In the genomic region with DNA sequence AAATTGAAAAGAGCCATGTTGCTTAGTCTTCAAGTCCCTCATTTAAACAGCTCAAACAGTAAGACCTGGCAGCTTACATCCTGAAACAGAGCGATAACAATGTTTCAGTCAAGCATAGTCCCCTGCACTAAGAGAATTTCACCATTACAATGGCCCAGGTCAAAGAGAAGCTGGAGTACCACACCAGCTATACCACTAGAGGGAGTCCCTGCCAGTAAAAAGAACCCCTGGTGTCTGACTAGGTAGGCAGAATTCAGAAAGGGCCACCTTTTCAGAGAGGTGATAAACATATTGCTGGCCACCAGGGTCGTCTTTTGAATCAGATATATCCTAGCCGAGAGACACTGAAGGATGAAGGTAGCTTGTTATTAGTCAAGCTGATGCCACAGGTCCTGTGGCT, we compare ENCODE assay signal across 9 mouse cellular contexts. TPM values are rescaled to one million over a fixed set of nuclear protein-coding genes. Genes with fewer than 3 reads are reported as not detected.
DNase-seq lines count a peak whose midpoint lies in the region; ATAC-seq and TF ChIP-seq lines count a peak whose summit lies in the region.
"Had no signal": no experiment of that assay in that cellular context is flagged by ENCODE, and none has a peak within 500 bp of the region (broad histone marks: within the 10 kb centered on the region; RNA-seq: fewer than 3 reads in every experiment).

No protein-coding gene starts in this region.

- no peak for DNase-seq in cerebellum, adult 8-10 months
- peak; percentile 38 to 39 for DNase-seq in spleen, adult 2 months (ENCODE audit: low read depth in 1 of 2, low spot score in 2 of 2)
- no peak for DNase-seq in spleen, adult 12 weeks (ENCODE audit: low spot score)
- peak; percentile 68 for DNase-seq in embryonic facial prominence, embryonic 11.5 days (ENCODE audit: low spot score)
- peak; percentile 62 for DNase-seq in kidney, adult 9 months
- DNase-seq in thymus, postnatal 36 days = peak; percentile 27 to 35

- no peak overlapping the region for H3K4me2 ChIP-seq in embryonic facial prominence, embryonic 11.5 days (ENCODE audit: low read depth, low read length)
- H3K4me2 ChIP-seq: heart, embryonic 13.5 days had no signal

- no peak overlapping the region for H3K4me3 ChIP-seq in spleen, adult 2 months (ENCODE audit: extremely low read depth, insufficient read depth, insufficient read length)
- H3K4me3 ChIP-seq in embryonic facial prominence, embryonic 11.5 days (ENCODE audit: low read depth, low read length) = no peak overlapping the region
- H3K4me3 ChIP-seq: heart, embryonic 13.5 days had no signal

- no peaks in the 10 kb centered on the region for H3K4me1 ChIP-seq in spleen, adult 2 months (ENCODE audit: control insufficient read depth, insufficient read depth, insufficient read length)
- H3K4me1 ChIP-seq in embryonic facial prominence, embryonic 11.5 days (ENCODE audit: control insufficient read depth, insufficient read depth, low read length) = no peaks in the 10 kb centered on the region
- H3K4me1 ChIP-seq: heart, embryonic 13.5 days had no signal

- H3K9ac ChIP-seq in embryonic facial prominence, embryonic 11.5 days (replicated peaks; ENCODE audit: low read length) = no peak overlapping the region
- H3K9ac ChIP-seq: heart, embryonic 13.5 days had no signal

- no peak for TF ChIP-seq POLR2A in spleen, adult 2 months (IDR thresholded peaks at IDR 0.05; ENCODE audit: low read depth, low read length)

- H3K27ac ChIP-seq in spleen, adult 2 months (ENCODE audit: insufficient read depth, low read length) = no peak overlapping the region
- no peak overlapping the region for H3K27ac ChIP-seq in embryonic facial prominence, embryonic 11.5 days (replicated peaks; ENCODE audit: low read depth, low read length)
- H3K27ac ChIP-seq: heart, embryonic 13.5 days had no signal

- peaks cover 29% of the 10 kb centered on the region for H3K36me3 ChIP-seq in spleen, adult 2 months (ENCODE audit: control insufficient read depth, insufficient read depth, low read length)
- H3K36me3 ChIP-seq in embryonic facial prominence, embryonic 11.5 days (replicated peaks; ENCODE audit: control insufficient read depth, insufficient read depth, low read depth, low read length) = peaks cover 8% of the 10 kb centered on the region; the same call in 1 of the 2 replicates

- H3K9me3 ChIP-seq in embryonic facial prominence, embryonic 11.5 days (replicated peaks; ENCODE audit: control insufficient read depth, low read length) = no peaks in the 10 kb centered on the region
- H3K9me3 ChIP-seq: heart, embryonic 13.5 days had no signal

- WGBS in spleen, adult 2 months = 55% methylated on average over 3 of the region's 3 CpGs
- 56% methylated on average over 3 of the region's 3 CpGs for WGBS in embryonic facial prominence, embryonic 11.5 days

- no peaks in the 10 kb centered on the region for H3K27me3 ChIP-seq in spleen, adult 2 months (ENCODE audit: control insufficient read depth, insufficient read depth, low read length)
- H3K27me3 ChIP-seq in embryonic facial prominence, embryonic 11.5 days (ENCODE audit: control insufficient read depth, insufficient read depth, low read length) = no peaks in the 10 kb centered on the region
- H3K27me3 ChIP-seq: heart, embryonic 13.5 days had no signal

- ATAC-seq in cerebellum, adult (ENCODE audit: insufficient number of reproducible peaks, low FRiP score, low TSS enrichment) = peak; percentile 52; the same call in 1 of the 2 replicates
- ATAC-seq in embryonic facial prominence, embryonic 11.5 days (replicated peaks; ENCODE audit: insufficient number of reproducible peaks, low FRiP score, low TSS enrichment, low read depth) = no peak
- ATAC-seq in megakaryocyte, adult 5-6 weeks (ENCODE audit: poor library complexity, severe bottlenecking) = peak; percentile 98

- peak; percentile 38; the same call in 1 of the 2 replicates for TF ChIP-seq CTCF in spleen, adult 2 months (IDR thresholded peaks at IDR 0.05; ENCODE audit: extremely low read depth, insufficient read depth, insufficient read length, insufficient replicate concordance)

RNA-seq across cellular contexts. Expression of a gene that starts 9.0 kb away (rescaled TPM):
- polyA plus RNA-seq in spleen, adult 2 months (2012; rRNA removed) = 49.8 and 69.0 TPM in 2 replicates
- polyA plus RNA-seq in embryonic facial prominence, embryonic 11.5 days (2014; fragmentation: Nextera tagmentation; extraction: Ambion mirVana) = 228 and 235 TPM in 2 replicates
- 141 and 145 TPM in 2 replicates for total RNA-seq in megakaryocyte, adult 5-6 weeks (2015)
- total RNA-seq in megakaryocyte, adult 5-6 weeks (2017) = 165 and 179 TPM in 2 replicates

RNA-seq across cellular contexts. Expression of a gene that starts 9.1 kb away (rescaled TPM):
- 0.97 and 1.2 TPM in 2 replicates for polyA plus RNA-seq in spleen, adult 2 months (2012; rRNA removed)
- polyA plus RNA-seq in embryonic facial prominence, embryonic 11.5 days (2014; fragmentation: Nextera tagmentation; extraction: Ambion mirVana) = 69.0 and 73.7 TPM in 2 replicates
- 18.8 and 26.5 TPM in 2 replicates for total RNA-seq in megakaryocyte, adult 5-6 weeks (2015)
- total RNA-seq in megakaryocyte, adult 5-6 weeks (2017) = 30.9 and 54.1 TPM in 2 replicates

RNA-seq across cellular contexts. Expression of a gene that starts 22.8 kb away (rescaled TPM):
- polyA plus RNA-seq in spleen, adult 2 months (2012; rRNA removed) = 0.07 TPM in 1 of 2 replicates, not detected in the other
- not detected in 2 replicates for polyA plus RNA-seq in embryonic facial prominence, embryonic 11.5 days (2014; fragmentation: Nextera tagmentation; extraction: Ambion mirVana)
- not detected in 2 replicates for total RNA-seq in megakaryocyte, adult 5-6 weeks (2015)
- total RNA-seq in megakaryocyte, adult 5-6 weeks (2017) = not detected in 2 replicates

RNA-seq across cellular contexts. Expression of a gene that starts 23.7 kb away (rescaled TPM):
- 43.3 and 50.7 TPM in 2 replicates for polyA plus RNA-seq in spleen, adult 2 months (2012; rRNA removed)
- polyA plus RNA-seq in embryonic facial prominence, embryonic 11.5 days (2014; fragmentation: Nextera tagmentation; extraction: Ambion mirVana) = 139 and 142 TPM in 2 replicates
- total RNA-seq in megakaryocyte, adult 5-6 weeks (2015) = 135 and 141 TPM in 2 replicates
- total RNA-seq in megakaryocyte, adult 5-6 weeks (2017) = 92.4 and 99.5 TPM in 2 replicates

RNA-seq across cellular contexts. Expression of a gene that starts 48.9 kb away (rescaled TPM):
- polyA plus RNA-seq in spleen, adult 2 months (2012; rRNA removed) = 0.41 and 1.0 TPM in 2 replicates
- polyA plus RNA-seq in embryonic facial prominence, embryonic 11.5 days (2014; fragmentation: Nextera tagmentation; extraction: Ambion mirVana) = 0.95 and 1.5 TPM in 2 replicates
- 0.29 and 1.3 TPM in 2 replicates for total RNA-seq in megakaryocyte, adult 5-6 weeks (2015)
- total RNA-seq in megakaryocyte, adult 5-6 weeks (2017) = 1.1 TPM in 2 replicates

Comparison
In these comparisons a context has a peak if more than half of its experiments do, and no peak if none do; other contexts are left out.
1. DNase-seq: peak in spleen, adult 2 months (2 of 2), embryonic facial prominence, embryonic 11.5 days (single experiment), kidney, adult 9 months (single experiment) and thymus, postnatal 36 days (2 of 2); none in cerebellum, adult 8-10 months (single experiment) and spleen, adult 12 weeks (single experiment).
2. RNA of a gene that starts 9.1 kb away (polyA plus RNA-seq): 69.0 to 73.7 TPM in embryonic facial prominence, embryonic 11.5 days; 0.97 to 1.2 TPM in spleen, adult 2 months; every median in the first group is over 10 times any median in the second.